Mouse (Mus musculus) intestine, postnatal 0 days (tissue): ENCODE results near the gene Dnajc13. TPM values are rescaled to one million over a fixed set of nuclear protein-coding genes. Genes with fewer than 3 reads are reported as not detected.
A peak's percentile ranks its signal among the peaks of the same experiment; 100 is the strongest.

Experiments
- ATAC-seq: fragments of 200-750 bp; cut with Nextera tagmentation; 2 replicates; pipeline ENCODE4 v1.8.0; 2017; ENCODE audit warnings: mild to moderate bottlenecking, moderate TSS enrichment, moderate library complexity
- H3K27ac ChIP-seq: fragments of 300-500 bp; sonication (generic); 2 replicates; pipeline ENCODE4 v1.5.1; 2014; ENCODE audit warnings: mild to moderate bottlenecking, low read depth, low read length, moderate library complexity
- H3K27me3 ChIP-seq: fragments of 300-500 bp; sonication (generic); replicated peaks from 2 replicates; pipeline ENCODE4 v1.6.1; 2014; ENCODE audit warnings: low read length, mixed read lengths; ENCODE audit not compliant: control insufficient read depth, insufficient read depth
- H3K36me3 ChIP-seq: fragments of 300-500 bp; sonication (generic); 2 replicates; pipeline ENCODE4 v1.6.1; 2014; ENCODE audit warnings: mild to moderate bottlenecking, moderate library complexity; ENCODE audit not compliant: control insufficient read depth, insufficient read depth
- H3K4me1 ChIP-seq: fragments of 300-500 bp; sonication (generic); replicated peaks from 2 replicates; pipeline ENCODE4 v1.6.1; 2014; ENCODE audit warnings: antibody characterized with exemption, low read length, mixed read lengths; ENCODE audit not compliant: control insufficient read depth, insufficient read depth
- H3K4me2 ChIP-seq: fragments of 300-500 bp; sonication (generic); replicated peaks from 2 replicates; pipeline ENCODE4 v1.6.1; 2014; ENCODE audit warnings: low read depth, mild to moderate bottlenecking, moderate library complexity
- H3K4me3 ChIP-seq: fragments of 300-500 bp; sonication (generic); 2 replicates; pipeline ENCODE4 v1.5.1; 2014; ENCODE audit warnings: low read depth, low read length
- H3K9ac ChIP-seq: fragments of 300-500 bp; sonication (generic); 2 replicates; pipeline ENCODE4 v1.6.1; 2014; ENCODE audit warnings: mild to moderate bottlenecking, low read depth, low read length
- H3K9me3 ChIP-seq: fragments of 300-500 bp; sonication (generic); 2 replicates; pipeline ENCODE4 v1.6.1; 2016; ENCODE audit warnings: mixed run types; ENCODE audit not compliant: control insufficient read depth
- CTCF ChIP-seq: sonication (generic); IDR thresholded peaks from 2 replicates; pipeline ENCODE4 v1.5.1; 2016; ENCODE audit warnings: low read depth, mild to moderate bottlenecking, control low read depth, antibody characterized with exemption, moderate library complexity
- WGBS: fragments of 180-500 bp; shearing (Covaris S2); extraction: QIAGEN DNeasy Blood & Tissue Kit; methylation state at CpG from one replicate; pipeline ENCODE4 v1.1.7; 2014; 5-methylcytosine and 5-hydroxymethylcytosine counted together
- polyA plus RNA-seq: library from polyadenylated mRNA; unstranded; fragments of >200 nt; fragmentation: Nextera tagmentation; extraction: Ambion mirVana; gene quantifications from 2 replicates; pipeline ENCODE4 v1.2.1, GENCODE M21; 2015

The Dnajc13 gene
- polyA plus RNA-seq, 1 experiment from 2014 or later = 26.8 TPM

GRCm38 (mm10) chr9:104148969-104149368 lies 113.8 kb downstream of the Dnajc13 start:
- Histone ChIP-seq H3K4me1 (no peaks in the 10 kb centered on the region), H3K27me3 (no peaks in the 10 kb centered on the region), H3K4me3 (no peak overlapping the region), H3K4me2 (no peak overlapping the region), H3K9me3 (no peaks in the 10 kb centered on the region), H3K9ac (no peak overlapping the region), H3K36me3 (peaks cover 35% of the 10 kb centered on the region), H3K27ac (no peak overlapping the region)
- no peak for ATAC-seq
- TF ChIP-seq CTCF = no peak
- 91% methylated on average over 7 of the region's 7 CpGs for WGBS

- H3K4me3 ChIP-seq = no peak overlapping the region
- no peaks in the 10 kb centered on the region for H3K27me3 ChIP-seq
- no peak overlapping the region for H3K27ac ChIP-seq
- no peak for TF ChIP-seq CTCF
- no peak for ATAC-seq
- H3K4me1 ChIP-seq = no peaks in the 10 kb centered on the region
- WGBS = 62% methylated on average over 7 of the region's 7 CpGs
- H3K9ac ChIP-seq = no peak overlapping the region
- no peak overlapping the region for H3K4me2 ChIP-seq
- no peaks in the 10 kb centered on the region for H3K9me3 ChIP-seq
- peaks cover 15% of the 10 kb centered on the region for H3K36me3 ChIP-seq
Observed at GRCm38 (mm10) chr9:104146683-104147082, 116.0 kb downstream of the Dnajc13 start.

- no peaks in the 10 kb centered on the region for H3K4me1 ChIP-seq
- H3K4me3 ChIP-seq = no peak overlapping the region
- H3K27me3 ChIP-seq = no peaks in the 10 kb centered on the region
- H3K9ac ChIP-seq = no peak overlapping the region
- peak; percentile 26; the same call in 1 of the 2 replicates for ATAC-seq
- WGBS = 80% methylated on average over 8 of the region's 8 CpGs
- no peaks in the 10 kb centered on the region for H3K9me3 ChIP-seq
- peak; percentile 74 for TF ChIP-seq CTCF
- no peaks in the 10 kb centered on the region for H3K36me3 ChIP-seq
- H3K27ac ChIP-seq = no peak overlapping the region
- H3K4me2 ChIP-seq = no peak overlapping the region
Observed at GRCm38 (mm10) chr9:104144314-104144996, 118.3 kb downstream of the Dnajc13 start.

- no peak overlapping the region for H3K27ac ChIP-seq
- no peak for ATAC-seq
- H3K9ac ChIP-seq = no peak overlapping the region
- H3K4me1 ChIP-seq = no peaks in the 10 kb centered on the region
- no peaks in the 10 kb centered on the region for H3K27me3 ChIP-seq
- no peaks in the 10 kb centered on the region for H3K36me3 ChIP-seq
- no peak for TF ChIP-seq CTCF
- WGBS = 60% methylated on average over 14 of the region's 14 CpGs
- H3K4me2 ChIP-seq = no peak overlapping the region
- no peak overlapping the region for H3K4me3 ChIP-seq
- H3K9me3 ChIP-seq = no peaks in the 10 kb centered on the region
Observed at GRCm38 (mm10) chr9:104142805-104143204, 119.9 kb downstream of the Dnajc13 start.

GRCm38 (mm10) chr9:104140351-104140750 lies 122.4 kb downstream of the Dnajc13 start:
- no peak overlapping the region for H3K4me2 ChIP-seq
- no peaks in the 10 kb centered on the region for H3K36me3 ChIP-seq
- no peak for ATAC-seq
- no peaks in the 10 kb centered on the region for H3K27me3 ChIP-seq
- no peak overlapping the region for H3K4me3 ChIP-seq
- WGBS = 86% methylated on average over 6 of the region's 6 CpGs
- H3K9me3 ChIP-seq = no peaks in the 10 kb centered on the region
- no peaks in the 10 kb centered on the region for H3K4me1 ChIP-seq
- H3K9ac ChIP-seq = no peak overlapping the region
- no peak for TF ChIP-seq CTCF
- H3K27ac ChIP-seq = no peak overlapping the region

GRCm38 (mm10) chr9:104130141-104130755 lies 132.5 kb downstream of the Dnajc13 start:
- Histone ChIP-seq H3K4me1 (no peaks in the 10 kb centered on the region), H3K27me3 (no peaks in the 10 kb centered on the region), H3K36me3 (peaks cover 8% of the 10 kb centered on the region; the same call in 1 of the 2 replicates), H3K27ac (no peak overlapping the region), H3K9me3 (no peaks in the 10 kb centered on the region), H3K4me2 (no peak overlapping the region), H3K9ac (no peak overlapping the region), H3K4me3 (no peak overlapping the region)
- ATAC-seq = peak; percentile 56
- no peak for TF ChIP-seq CTCF
- WGBS = 70% methylated on average over 9 of the region's 9 CpGs
